Mouse (Mus musculus): Measurements from ENCODE around the gene Cnga2. TPM values are rescaled to one million over a fixed set of nuclear protein-coding genes. Genes with fewer than 3 reads are reported as not detected.

Cnga2 gene
- total RNA-seq (2012; rRNA removed), result not detected in 2 replicates

GRCm38 (mm10) chrX:71991549-71991948 is at the start of gene Cnga2:
Cnga2 (plus strand) TSS chrX:71991849.
- no peak within 1 kb of the TSS for H3K4me3 ChIP-seq (ENCODE audit: insufficient read depth in 1 of 2, low read depth in 1 of 2, low read length in 2 of 2, poor library complexity in 1 of 2, severe bottlenecking in 1 of 2)
- in situ Hi-C loops (cut with MboI; ENCODE audit: low sequenced_read_pairs in 2 of 2, unreplicated experiment in 2 of 2), result no loop called here
- TF ChIP-seq CHD2 (IDR thresholded peaks at IDR 0.05; ENCODE audit: low read depth, low read length) (no peak), ZNF384 (IDR thresholded peaks at IDR 0.05; ENCODE audit: low read depth, low read length) (no peak), HCFC1 (IDR thresholded peaks at IDR 0.05; ENCODE audit: borderline replicate concordance, insufficient read depth, low read length) (no peak), MAFK (IDR thresholded peaks at IDR 0.05; ENCODE audit: insufficient read depth, low read depth, low read length) (no peak), ZC3H11A (IDR thresholded peaks at IDR 0.05; ENCODE audit: borderline replicate concordance, low read depth, low read length) (no peak)

GRCm38 (mm10) chrX:71946631-71947030 is 45.0 kb upstream of the Cnga2 start:
- H3K4me3 ChIP-seq (ENCODE audit: insufficient read depth in 1 of 2, low read depth in 1 of 2, low read length in 2 of 2, poor library complexity in 1 of 2, severe bottlenecking in 1 of 2), result no peak overlapping the region
- H3K36me3 ChIP-seq (ENCODE audit: control insufficient read depth, insufficient read depth, low read length, poor library complexity, severe bottlenecking), result no peaks in the 10 kb centered on the region
- in situ Hi-C loops (cut with MboI; ENCODE audit: low sequenced_read_pairs in 2 of 2, unreplicated experiment in 2 of 2), result loop anchor here in 1 of 2 experiments (25.0 kb wide), 1 partner anchor 284 kb away; the partner anchor contains the start of gene Gpr50
- no peaks in the 10 kb centered on the region for H3K4me1 ChIP-seq (ENCODE audit: control insufficient read depth in 2 of 2, insufficient read depth in 2 of 2, low read length in 2 of 2, poor library complexity in 1 of 2)
- H3K9me3 ChIP-seq (ENCODE audit: control insufficient read depth, insufficient read depth, low read depth, low read length), result no peaks in the 10 kb centered on the region
- H3K9ac ChIP-seq (ENCODE audit: insufficient read depth, low read depth, low read length, poor library complexity, severe bottlenecking), result no peak overlapping the region
- TF ChIP-seq CHD2 (IDR thresholded peaks at IDR 0.05; ENCODE audit: low read depth, low read length) (no peak), MAFK (IDR thresholded peaks at IDR 0.05; ENCODE audit: insufficient read depth, low read depth, low read length) (no peak), ZNF384 (IDR thresholded peaks at IDR 0.05; ENCODE audit: low read depth, low read length) (no peak), ZC3H11A (IDR thresholded peaks at IDR 0.05; ENCODE audit: borderline replicate concordance, low read depth, low read length) (peak; percentile 69; the same call in 1 of the 2 replicates), HCFC1 (IDR thresholded peaks at IDR 0.05; ENCODE audit: borderline replicate concordance, insufficient read depth, low read length) (no peak)
- H3K27ac ChIP-seq (ENCODE audit: insufficient read depth, low read depth, low read length, poor library complexity, severe bottlenecking), result no peak overlapping the region
- no peak for DNase-seq (ENCODE audit: low read depth, low spot score)

More at GRCm38 (mm10) chrX:71991549-71991948, at the start of gene Cnga2:
- no peak for DNase-seq (ENCODE audit: low read depth, low spot score)
- H3K4me1 ChIP-seq (ENCODE audit: control insufficient read depth in 2 of 2, insufficient read depth in 2 of 2, low read length in 2 of 2, poor library complexity in 1 of 2), result no peaks in the 10 kb centered on the region
- H3K27ac ChIP-seq (ENCODE audit: insufficient read depth, low read depth, low read length, poor library complexity, severe bottlenecking), result no peak within 1 kb of the TSS
- no peaks in the 10 kb centered on the region for H3K9me3 ChIP-seq (ENCODE audit: control insufficient read depth, insufficient read depth, low read depth, low read length)
- no peaks in the 10 kb centered on the region for H3K36me3 ChIP-seq (ENCODE audit: control insufficient read depth, insufficient read depth, low read length, poor library complexity, severe bottlenecking)
- no peak within 1 kb of the TSS for H3K9ac ChIP-seq (ENCODE audit: insufficient read depth, low read depth, low read length, poor library complexity, severe bottlenecking)

GRCm38 (mm10) chrX:71958366-71958765 is 33.3 kb upstream of the Cnga2 start:
- Histone ChIP-seq H3K36me3 (ENCODE audit: control insufficient read depth, insufficient read depth, low read length, poor library complexity, severe bottlenecking) (no peaks in the 10 kb centered on the region), H3K27ac (ENCODE audit: insufficient read depth, low read depth, low read length, poor library complexity, severe bottlenecking) (no peak overlapping the region), H3K9me3 (ENCODE audit: control insufficient read depth, insufficient read depth, low read depth, low read length) (no peaks in the 10 kb centered on the region), H3K4me3 (ENCODE audit: insufficient read depth in 1 of 2, low read depth in 1 of 2, low read length in 2 of 2, poor library complexity in 1 of 2, severe bottlenecking in 1 of 2) (no peak overlapping the region), H3K9ac (ENCODE audit: insufficient read depth, low read depth, low read length, poor library complexity, severe bottlenecking) (no peak overlapping the region), H3K4me1 (ENCODE audit: control insufficient read depth in 2 of 2, insufficient read depth in 2 of 2, low read length in 2 of 2, poor library complexity in 1 of 2) (no peaks in the 10 kb centered on the region)
- in situ Hi-C loops (cut with MboI; ENCODE audit: low sequenced_read_pairs in 2 of 2, unreplicated experiment in 2 of 2), result loop anchor here in 1 of 2 experiments (25.0 kb wide), 1 partner anchor 296 kb away; the partner anchor contains the start of gene Gpr50
- TF ChIP-seq HCFC1 (IDR thresholded peaks at IDR 0.05; ENCODE audit: borderline replicate concordance, insufficient read depth, low read length), result no peak
- no peak for TF ChIP-seq CHD2 (IDR thresholded peaks at IDR 0.05; ENCODE audit: low read depth, low read length)
- no peak for TF ChIP-seq MAFK (IDR thresholded peaks at IDR 0.05; ENCODE audit: insufficient read depth, low read depth, low read length)
- TF ChIP-seq ZNF384 (IDR thresholded peaks at IDR 0.05; ENCODE audit: low read depth, low read length), result no peak
- no peak for TF ChIP-seq ZC3H11A (IDR thresholded peaks at IDR 0.05; ENCODE audit: borderline replicate concordance, low read depth, low read length)
- DNase-seq (ENCODE audit: low read depth, low spot score), result no peak

GRCm38 (mm10) chrX:71962073-71963051 is 29.3 kb upstream of the Cnga2 start, which contains the start of gene Prrg3:
Prrg3 (plus strand) TSS chrX:71962624.
- Histone ChIP-seq H3K36me3 (ENCODE audit: control insufficient read depth, insufficient read depth, low read length, poor library complexity, severe bottlenecking) (no peaks in the 10 kb centered on the region), H3K4me1 (ENCODE audit: control insufficient read depth in 2 of 2, insufficient read depth in 2 of 2, low read length in 2 of 2, poor library complexity in 1 of 2) (no peaks in the 10 kb centered on the region), H3K27ac (ENCODE audit: insufficient read depth, low read depth, low read length, poor library complexity, severe bottlenecking) (no peak within 1 kb of the TSS), H3K9ac (ENCODE audit: insufficient read depth, low read depth, low read length, poor library complexity, severe bottlenecking) (peak within 1 kb of the TSS; percentile 77), H3K9me3 (ENCODE audit: control insufficient read depth, insufficient read depth, low read depth, low read length) (no peaks in the 10 kb centered on the region), H3K4me3 (ENCODE audit: insufficient read depth in 1 of 2, low read depth in 1 of 2, low read length in 2 of 2, poor library complexity in 1 of 2, severe bottlenecking in 1 of 2) (peak within 1 kb of the TSS; percentile 77 to 78)
- peak; percentile 43 for DNase-seq (ENCODE audit: low read depth, low spot score)
- in situ Hi-C loops (cut with MboI; ENCODE audit: low sequenced_read_pairs in 2 of 2, unreplicated experiment in 2 of 2), result loop anchor here in 1 of 2 experiments (25.0 kb wide), 1 partner anchor 300 kb away; the partner anchor contains the start of gene Gpr50
- TF ChIP-seq ZNF384 (IDR thresholded peaks at IDR 0.05; ENCODE audit: low read depth, low read length) (no peak), CHD2 (IDR thresholded peaks at IDR 0.05; ENCODE audit: low read depth, low read length) (no peak), HCFC1 (IDR thresholded peaks at IDR 0.05; ENCODE audit: borderline replicate concordance, insufficient read depth, low read length) (no peak), MAFK (IDR thresholded peaks at IDR 0.05; ENCODE audit: insufficient read depth, low read depth, low read length) (no peak), ZC3H11A (IDR thresholded peaks at IDR 0.05; ENCODE audit: borderline replicate concordance, low read depth, low read length) (no peak)
